20 mouse cellular contexts compared by ENCODE assay signal in genomic region chr6:121105726-121106125, GRCm38 (mm10). TPM values are rescaled to one million over a fixed set of nuclear protein-coding genes. Genes with fewer than 3 reads are reported as not detected.
A peak's percentile ranks its signal among the peaks of the same experiment; 100 is the strongest.
DNase-seq lines count a peak whose midpoint lies in the region; ATAC-seq and TF ChIP-seq lines count a peak whose summit lies in the region.
"Had no signal": no experiment of that assay in that cellular context is flagged by ENCODE, and none has a peak within 500 bp of the region (broad histone marks: within the 10 kb centered on the region; RNA-seq: fewer than 3 reads in every experiment).

No protein-coding gene starts in this region.

- H3K9ac ChIP-seq in hindbrain, embryonic 14.5 days = no peak overlapping the region
- H3K9ac ChIP-seq in hindbrain, embryonic 11.5 days (ENCODE audit: low read depth, low read length) = no peak overlapping the region
- H3K9ac ChIP-seq in liver, embryonic 12.5 days = no peak overlapping the region
- no peak overlapping the region for H3K9ac ChIP-seq in liver, postnatal 0 days (replicated peaks)
- H3K9ac ChIP-seq: embryonic facial prominence, embryonic 12.5 days; forebrain, embryonic 15.5 days; heart, embryonic 15.5 days; hindbrain, embryonic 13.5 days had no signal

- no peak for ATAC-seq in hindbrain, embryonic 14.5 days (ENCODE audit: low FRiP score)
- no peak for ATAC-seq in hindbrain, embryonic 11.5 days (ENCODE audit: low FRiP score)
- no peak for ATAC-seq in liver, embryonic 12.5 days
- ATAC-seq in liver, postnatal 0 days = no peak
- ATAC-seq: activated CD4-positive, CD25-positive, alpha-beta regulatory T cell, adult 4 months; forebrain, embryonic 15.5 days; intestine, embryonic 16.5 days; Patski had no signal

- H3K27ac ChIP-seq in gastrocnemius, adult 2 months = peak overlapping the region; percentile 60
- H3K27ac ChIP-seq in hindbrain, embryonic 14.5 days = 0 out of 2 replicates have a peak overlapping the region, but pooled peaks have one; percentile 7
- H3K27ac ChIP-seq in hindbrain, embryonic 11.5 days (ENCODE audit: low read depth, low read length) = no peak overlapping the region
- H3K27ac ChIP-seq in liver, embryonic 12.5 days = peak overlapping the region; percentile 27; the same call in 1 of the 2 replicates
- H3K27ac ChIP-seq in liver, postnatal 0 days (ENCODE audit: low read depth) = no peak overlapping the region
- H3K27ac ChIP-seq: embryonic facial prominence, embryonic 12.5 days; forebrain, embryonic 15.5 days; heart, embryonic 15.5 days had no signal

- H3K27me3 ChIP-seq in hindbrain, embryonic 14.5 days (ENCODE audit: control insufficient read depth, insufficient read depth, low read length) = no peaks in the 10 kb centered on the region
- no peaks in the 10 kb centered on the region for H3K27me3 ChIP-seq in hindbrain, embryonic 11.5 days (ENCODE audit: control insufficient read depth, insufficient read depth, low read length)
- H3K27me3 ChIP-seq in liver, embryonic 12.5 days (replicated peaks) = no peaks in the 10 kb centered on the region
- no peaks in the 10 kb centered on the region for H3K27me3 ChIP-seq in liver, postnatal 0 days (ENCODE audit: insufficient read depth, low read length)
- H3K27me3 ChIP-seq: CH12.LX; embryonic facial prominence, embryonic 12.5 days; forebrain, embryonic 15.5 days; heart, embryonic 15.5 days; hindbrain, embryonic 13.5 days; Patski had no signal

- DNase-seq in gastrocnemius, adult 2 months = no peak
- no peak for DNase-seq in gastrocnemius, postnatal 4 days (ENCODE audit: low spot score in 2 of 2)
- DNase-seq in hindbrain, embryonic 14.5 days (ENCODE audit: low spot score) = no peak
- no peak for DNase-seq in hindbrain, embryonic 11.5 days (ENCODE audit: low spot score)
- DNase-seq in liver, postnatal 0 days = no peak
- DNase-seq: adrenal gland, postnatal 25 days; cerebellum, adult 8-10 months; cerebellum, postnatal 25 days; gastrocnemius, postnatal 25 days; heart, adult 11 months; heart, postnatal 14 days had no signal

- intact Hi-C loops in gastrocnemius, adult 2 months (cut with DNase I) = loop anchor here (5.0 kb wide), 2 partner anchors 48 to 118 kb away; no protein-coding TSS in a partner anchor

- no peak overlapping the region for H3K4me3 ChIP-seq in gastrocnemius, adult 2 months
- no peak overlapping the region for H3K4me3 ChIP-seq in hindbrain, embryonic 14.5 days (replicated peaks; ENCODE audit: low read length)
- no peak overlapping the region for H3K4me3 ChIP-seq in hindbrain, embryonic 11.5 days (ENCODE audit: low read depth, low read length)
- no peak overlapping the region for H3K4me3 ChIP-seq in liver, embryonic 12.5 days
- no peak overlapping the region for H3K4me3 ChIP-seq in liver, postnatal 0 days (ENCODE audit: low read depth, low read length)
- H3K4me3 ChIP-seq: embryonic facial prominence, embryonic 12.5 days; forebrain, embryonic 15.5 days; heart, embryonic 15.5 days; hindbrain, embryonic 13.5 days had no signal

- peaks cover 22% of the 10 kb centered on the region for H3K4me1 ChIP-seq in hindbrain, embryonic 14.5 days (replicated peaks; ENCODE audit: control insufficient read depth, insufficient read depth, low read length)
- peaks cover 6% of the 10 kb centered on the region for H3K4me1 ChIP-seq in hindbrain, embryonic 11.5 days (replicated peaks; ENCODE audit: control insufficient read depth, insufficient read depth, low read length)
- peaks cover 91% of the 10 kb centered on the region for H3K4me1 ChIP-seq in liver, embryonic 12.5 days
- H3K4me1 ChIP-seq in liver, postnatal 0 days (ENCODE audit: insufficient read depth) = peaks cover 45% of the 10 kb centered on the region

- 49% methylated on average over 4 of the region's 4 CpGs for WGBS in hindbrain, embryonic 14.5 days
- WGBS in hindbrain, embryonic 11.5 days = 59% methylated on average over 4 of the region's 4 CpGs
- WGBS in liver, embryonic 12.5 days (ENCODE audit: insufficient replicate concordance) = 67% methylated on average over 4 of the region's 4 CpGs
- WGBS in liver, postnatal 0 days (ENCODE audit: insufficient replicate concordance) = 77% methylated on average over 4 of the region's 4 CpGs

- no peaks in the 10 kb centered on the region for H3K9me3 ChIP-seq in hindbrain, embryonic 14.5 days (ENCODE audit: control insufficient read depth, low read length)
- no peaks in the 10 kb centered on the region for H3K9me3 ChIP-seq in hindbrain, embryonic 11.5 days (ENCODE audit: control insufficient read depth, low read length)
- H3K9me3 ChIP-seq in liver, embryonic 12.5 days (replicated peaks) = no peaks in the 10 kb centered on the region
- H3K9me3 ChIP-seq in liver, postnatal 0 days (ENCODE audit: low read length) = no peaks in the 10 kb centered on the region
- H3K9me3 ChIP-seq: embryonic facial prominence, embryonic 12.5 days; forebrain, embryonic 15.5 days; heart, embryonic 15.5 days; hindbrain, embryonic 13.5 days had no signal

- H3K4me2 ChIP-seq in hindbrain, embryonic 14.5 days (replicated peaks) = no peak overlapping the region
- no peak overlapping the region for H3K4me2 ChIP-seq in hindbrain, embryonic 11.5 days (replicated peaks; ENCODE audit: low read depth, low read length)
- no peak overlapping the region for H3K4me2 ChIP-seq in liver, embryonic 12.5 days
- H3K4me2 ChIP-seq in liver, postnatal 0 days (ENCODE audit: low read depth, low read length) = no peak overlapping the region
- H3K4me2 ChIP-seq: embryonic facial prominence, embryonic 12.5 days; forebrain, embryonic 15.5 days; heart, embryonic 15.5 days; hindbrain, embryonic 13.5 days had no signal

- no peaks in the 10 kb centered on the region; the same call in 1 of the 2 replicates for H3K36me3 ChIP-seq in hindbrain, embryonic 14.5 days (replicated peaks; ENCODE audit: control insufficient read depth, insufficient read depth)
- no peaks in the 10 kb centered on the region for H3K36me3 ChIP-seq in hindbrain, embryonic 11.5 days (ENCODE audit: control insufficient read depth, insufficient read depth, low read length)
- peaks cover 66% of the 10 kb centered on the region for H3K36me3 ChIP-seq in liver, embryonic 12.5 days
- peaks cover 9% of the 10 kb centered on the region; the same call in 1 of the 2 replicates for H3K36me3 ChIP-seq in liver, postnatal 0 days (replicated peaks; ENCODE audit: insufficient read depth, low read length)

- no peak for TF ChIP-seq EP300 in liver, postnatal 0 days (IDR thresholded peaks at IDR 0.05; ENCODE audit: low read depth)

- TF ChIP-seq CTCF in gastrocnemius, adult 2 months (IDR thresholded peaks at IDR 0.05) = no peak
- no peak for TF ChIP-seq CTCF in liver, postnatal 0 days (IDR thresholded peaks at IDR 0.05; ENCODE audit: low read depth)

RNA-seq across cellular contexts. Expression of gene Mical3, which starts 25.1 kb away (rescaled TPM):
- total RNA-seq in gastrocnemius, adult 2 months (2021) = 10 to 100 TPM; 53.3 to 71.9 TPM
- total RNA-seq in gastrocnemius, postnatal 4 days (2021) = 100 to 1,000 TPM in 1 of 2 experiments, 10 to 100 TPM in 1; 99.9 to 103 TPM
- polyA plus RNA-seq in hindbrain, embryonic 14.5 days (2014; fragmentation: Nextera tagmentation; extraction: Ambion mirVana) = 44.6 and 49.4 TPM in 2 replicates
- polyA plus RNA-seq in hindbrain, embryonic 11.5 days (2014; fragmentation: Nextera tagmentation; extraction: Ambion mirVana) = 17.1 and 27.4 TPM in 2 replicates
- 12.8 and 13.7 TPM in 2 replicates for polyA plus RNA-seq in liver, embryonic 12.5 days (2016; fragmentation: Nextera tagmentation; extraction: Ambion mirVana)
- 4.0 and 4.5 TPM in 2 replicates for polyA plus RNA-seq in liver, postnatal 0 days (2015; fragmentation: Nextera tagmentation; extraction: Ambion mirVana)

Comparison
In these comparisons a context has a peak if more than half of its experiments do, and no peak if none do; other contexts are left out.
1. H3K27ac ChIP-seq: peak in gastrocnemius, adult 2 months (single experiment), hindbrain, embryonic 14.5 days (single experiment) and liver, embryonic 12.5 days (single experiment); none in hindbrain, embryonic 11.5 days (single experiment) and liver, postnatal 0 days (single experiment).